Mouse (Mus musculus) lung, postnatal 0 days (tissue): ENCODE measurements around the gene Htr5a.

Source experiments
- CTCF ChIP-seq: IDR thresholded peaks from 2 replicates; pipeline ENCODE4 v1.5.1; 2016; ENCODE audit warnings: antibody characterized with exemption, mild to moderate bottlenecking
- EP300 ChIP-seq: IDR thresholded peaks from 2 replicates; pipeline ENCODE4 v1.6.1; 2016; ENCODE audit warnings: antibody characterized with exemption, mild to moderate bottlenecking, control low read depth

DNA sequence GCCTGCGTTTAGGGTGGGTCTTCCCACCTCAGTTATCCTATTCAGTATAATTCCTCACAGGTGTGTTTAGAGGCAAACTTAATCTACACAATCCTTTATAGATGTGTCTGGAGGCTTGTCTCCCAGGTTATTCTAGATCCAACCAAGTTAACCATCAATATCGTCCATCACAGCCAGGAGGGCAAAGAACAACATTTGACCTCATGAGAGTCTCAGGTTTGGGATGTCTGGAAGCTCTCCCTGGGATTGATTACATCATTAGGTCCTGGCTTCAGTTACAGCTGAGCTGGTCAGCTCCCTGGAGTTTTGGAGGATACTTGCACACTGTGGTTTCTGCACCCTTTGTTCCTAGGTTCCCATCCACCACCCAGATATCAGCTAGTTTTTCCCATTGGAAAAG, 6.9 kb upstream of the Htr5a start:
- TF ChIP-seq CTCF (no peak), EP300 (no peak)
